Mouse (Mus musculus) limb, embryonic 11.5 days (tissue): ENCODE results near the gene Arsg. TPM values are rescaled to one million over a fixed set of nuclear protein-coding genes. Genes with fewer than 3 reads are reported as not detected.
"Not testable (repeated sequence)": the region's sequence is repeated elsewhere in the genome, so short reads cannot be mapped to it uniquely, and the experiment has no call there.

Experiments
- ATAC-seq: fragments of 200-750 bp; cut with Nextera tagmentation; 2 replicates; pipeline ENCODE4 v1.8.0; 2017; ENCODE audit warnings: low read depth; ENCODE audit not compliant: insufficient number of reproducible peaks, low FRiP score, low TSS enrichment
- DNase-seq: peaks from one replicate; pipeline ENCODE4 v3.0.0-alpha.2; 2015; ENCODE audit warnings: low spot score
- H3K27ac ChIP-seq: fragments of 300-500 bp; sonication (generic); replicated peaks from 2 replicates; pipeline ENCODE4 v1.5.1; 2014; ENCODE audit warnings: low read depth, mild to moderate bottlenecking, low read length
- H3K27me3 ChIP-seq: fragments of 300-500 bp; sonication (generic); 2 replicates; pipeline ENCODE4 v1.6.1; 2014; ENCODE audit warnings: mild to moderate bottlenecking, low read length, mixed read lengths; ENCODE audit not compliant: control insufficient read depth, insufficient read depth
- H3K36me3 ChIP-seq: fragments of 300-500 bp; sonication (generic); 2 replicates; pipeline ENCODE4 v1.6.1; 2014; ENCODE audit warnings: mild to moderate bottlenecking, low read length, moderate library complexity, mixed read lengths; ENCODE audit not compliant: control insufficient read depth, insufficient read depth
- H3K4me1 ChIP-seq: fragments of 300-500 bp; sonication (generic); 2 replicates; pipeline ENCODE4 v1.6.1; 2014; ENCODE audit warnings: low read length, mixed read lengths; ENCODE audit not compliant: control insufficient read depth, insufficient read depth
- H3K4me2 ChIP-seq: fragments of 300-500 bp; sonication (generic); 2 replicates; pipeline ENCODE4 v1.6.1; 2014; ENCODE audit warnings: low read depth, mild to moderate bottlenecking, moderate library complexity; ENCODE audit not compliant: severe bottlenecking
- H3K4me3 ChIP-seq: fragments of 300-500 bp; sonication (generic); 2 replicates; pipeline ENCODE4 v1.5.1; 2014; ENCODE audit warnings: low read depth, low read length
- H3K9ac ChIP-seq: fragments of 300-500 bp; sonication (generic); 2 replicates; pipeline ENCODE4 v1.6.1; 2014; ENCODE audit warnings: mild to moderate bottlenecking, low read length
- H3K9me3 ChIP-seq: fragments of 300-500 bp; sonication (generic); 2 replicates; pipeline ENCODE4 v1.6.1; 2016; ENCODE audit warnings: low read length; ENCODE audit not compliant: control insufficient read depth
- WGBS: fragments of 180-500 bp; shearing (Covaris S2); extraction: QIAGEN DNeasy Blood & Tissue Kit; methylation state at CpG from one replicate; pipeline ENCODE4 v1.1.7; 2014; 5-methylcytosine and 5-hydroxymethylcytosine counted together
- polyA plus RNA-seq: library from polyadenylated mRNA; unstranded; fragments of >200 nt; fragmentation: Nextera tagmentation; extraction: Ambion mirVana; gene quantifications from 2 replicates; pipeline ENCODE4 v1.2.1, GENCODE M21; 2014

Gene Arsg
- polyA plus RNA-seq, 1 experiment from 2014 or later = 1.6 TPM

GRCm38 (mm10) chr11:109612871-109613529, 139.8 kb downstream of the Arsg start:
- ATAC-seq (no peak), DNase-seq (no peak)
- Histone ChIP-seq H3K4me1 (peaks cover 20% of the 10 kb centered on the region), H3K9me3 (no peaks in the 10 kb centered on the region), H3K27me3 (no peaks in the 10 kb centered on the region), H3K4me3 (no peak overlapping the region), H3K27ac (no peak overlapping the region), H3K9ac (no peak overlapping the region), H3K36me3 (no peaks in the 10 kb centered on the region), H3K4me2 (no peak overlapping the region)
- WGBS = 71% methylated on average over 7 of the region's 7 CpGs

GRCm38 (mm10) chr11:109615286-109615685, 142.1 kb downstream of the Arsg start:
- Histone ChIP-seq H3K9me3 (no peaks in the 10 kb centered on the region), H3K27ac (no peak overlapping the region), H3K4me3 (no peak overlapping the region), H3K9ac (no peak overlapping the region), H3K4me1 (peaks cover 9% of the 10 kb centered on the region; the same call in 1 of the 2 replicates), H3K27me3 (no peaks in the 10 kb centered on the region), H3K36me3 (no peaks in the 10 kb centered on the region), H3K4me2 (no peak overlapping the region)
- DNase-seq = no peak
- 82% methylated on average over 9 of the region's 9 CpGs for WGBS
- no peak for ATAC-seq

GRCm38 (mm10) chr11:109616352-109616751, 143.2 kb downstream of the Arsg start:
- H3K36me3 ChIP-seq = no peaks in the 10 kb centered on the region
- H3K4me3 ChIP-seq = no peak overlapping the region
- ATAC-seq (no peak), DNase-seq (no peak)
- peak overlapping the region; percentile 52; the same call in 1 of the 2 replicates for H3K27ac ChIP-seq
- no peak overlapping the region for H3K9ac ChIP-seq
- no peak overlapping the region for H3K4me2 ChIP-seq
- no peaks in the 10 kb centered on the region for H3K27me3 ChIP-seq
- H3K9me3 ChIP-seq = no peaks in the 10 kb centered on the region
- WGBS = 35% methylated on average over 4 of the region's 4 CpGs
- H3K4me1 ChIP-seq = peaks cover 6% of the 10 kb centered on the region; the same call in 1 of the 2 replicates

GRCm38 (mm10) chr11:109616766-109617165, 143.6 kb downstream of the Arsg start:
- Histone ChIP-seq H3K9me3 (no peaks in the 10 kb centered on the region), H3K27me3 (no peaks in the 10 kb centered on the region), H3K9ac (no peak overlapping the region), H3K36me3 (no peaks in the 10 kb centered on the region), H3K27ac (peak overlapping the region; percentile 52; the same call in 1 of the 2 replicates), H3K4me1 (peaks cover 6% of the 10 kb centered on the region; the same call in 1 of the 2 replicates), H3K4me3 (no peak overlapping the region), H3K4me2 (no peak overlapping the region)
- no peak for ATAC-seq
- peak; percentile 41 for DNase-seq
- 37% methylated on average over 4 of the region's 4 CpGs for WGBS

- not testable (repeated sequence) for H3K27me3 ChIP-seq, ATAC-seq, H3K4me2 ChIP-seq, H3K9me3 ChIP-seq, H3K36me3 ChIP-seq, H3K4me3 ChIP-seq, H3K27ac ChIP-seq, H3K9ac ChIP-seq, H3K4me1 ChIP-seq
- WGBS = 33% methylated on average over 8 of the region's 8 CpGs
- peak; percentile 61 for DNase-seq
Observed at GRCm38 (mm10) chr11:109619055-109619454, 145.9 kb downstream of the Arsg start.

GRCm38 (mm10) chr11:109620356-109620755, 147.2 kb downstream of the Arsg start:
- no peak for DNase-seq
- Histone ChIP-seq H3K9me3 (no peaks in the 10 kb centered on the region), H3K27me3 (no peaks in the 10 kb centered on the region), H3K36me3 (no peaks in the 10 kb centered on the region), H3K4me1 (peaks cover 6% of the 10 kb centered on the region; the same call in 1 of the 2 replicates), H3K4me2 (no peak overlapping the region), H3K27ac (no peak overlapping the region), H3K9ac (no peak overlapping the region), H3K4me3 (no peak overlapping the region)
- 75% methylated on average over 6 of the region's 6 CpGs for WGBS
- no peak for ATAC-seq

- Histone ChIP-seq H3K27ac (no peak overlapping the region), H3K4me2 (no peak overlapping the region), H3K9me3 (no peaks in the 10 kb centered on the region), H3K36me3 (no peaks in the 10 kb centered on the region), H3K4me1 (peaks cover 6% of the 10 kb centered on the region; the same call in 1 of the 2 replicates), H3K9ac (no peak overlapping the region), H3K27me3 (no peaks in the 10 kb centered on the region), H3K4me3 (no peak overlapping the region)
- WGBS = 15% methylated on average over 2 of the region's 2 CpGs
- DNase-seq (peak; percentile 63), ATAC-seq (no peak)
Observed at GRCm38 (mm10) chr11:109621183-109621582, 148.0 kb downstream of the Arsg start.

- H3K9ac ChIP-seq = no peak overlapping the region
- peak; percentile 40 for DNase-seq
Observed at GRCm38 (mm10) chr11:109622518-109623037, 149.4 kb downstream of the Arsg start.

More at GRCm38 (mm10) chr11:109622518-109623037, 149.4 kb downstream of the Arsg start:
- Histone ChIP-seq H3K27ac (no peak overlapping the region), H3K36me3 (no peaks in the 10 kb centered on the region), H3K4me2 (peak overlapping the region; percentile 24; the same call in 1 of the 2 replicates), H3K4me1 (no peaks in the 10 kb centered on the region), H3K4me3 (no peak overlapping the region), H3K27me3 (no peaks in the 10 kb centered on the region), H3K9me3 (no peaks in the 10 kb centered on the region)
- ATAC-seq = peak; percentile 35; the same call in 1 of the 2 replicates
- 22% methylated on average over 15 of the region's 15 CpGs for WGBS
